Comparison of ENCODE assay signal across 8 mouse cellular contexts in the genomic region with DNA sequence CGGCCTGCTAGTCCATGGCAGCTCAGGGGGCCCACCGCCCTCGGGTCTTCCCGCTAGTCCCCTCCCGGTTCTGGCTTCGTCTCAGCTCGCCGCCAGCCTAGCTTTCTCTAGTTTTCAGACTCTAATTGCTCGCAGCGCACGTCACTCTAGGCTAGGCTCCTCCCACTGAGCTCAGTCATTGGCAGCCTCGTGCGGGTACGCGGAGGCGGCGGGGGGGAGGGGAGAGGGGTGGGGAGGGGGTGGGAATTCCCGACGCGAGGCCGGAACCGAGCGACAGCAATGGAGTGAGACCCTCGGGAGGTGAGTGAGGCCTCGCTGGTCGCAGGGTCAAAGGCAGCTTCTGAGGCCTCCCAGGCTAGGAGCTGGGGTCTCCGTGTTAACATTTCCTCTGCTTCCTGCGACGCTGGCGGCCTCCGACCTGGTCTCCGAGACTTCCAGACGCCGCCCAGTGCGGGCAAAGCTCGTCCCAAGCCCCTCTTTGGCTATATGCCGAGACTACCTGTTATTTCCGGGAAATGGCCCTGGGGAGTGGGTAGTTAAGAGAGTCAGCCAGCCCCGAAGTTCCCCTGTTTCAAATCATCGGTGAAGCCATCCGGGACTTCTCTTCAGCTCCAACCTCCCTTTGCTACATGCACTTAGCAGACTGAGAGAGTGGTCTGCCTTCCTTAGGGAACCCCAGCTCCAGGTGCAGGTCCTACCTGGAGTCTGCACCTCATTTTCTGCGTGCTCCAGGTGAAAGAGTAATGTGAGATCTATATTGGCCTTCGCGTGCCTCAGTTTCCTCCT. TPM values are rescaled to one million over a fixed set of nuclear protein-coding genes. Genes with fewer than 3 reads are reported as not detected.
DNase-seq lines count a peak whose midpoint lies in the region; ATAC-seq and TF ChIP-seq lines count a peak whose summit lies in the region.

A gene (plus strand): TSS at position 213 of the 786 bp plus-strand sequence.

- peak within 1 kb of the TSS; percentile 75 for H3K4me3 ChIP-seq in G1E (ENCODE audit: low read depth, low read length)
- peak within 1 kb of the TSS; percentile 66 for H3K4me3 ChIP-seq in forebrain, postnatal 0 days (ENCODE audit: low read depth, low read length)
- peak within 1 kb of the TSS; percentile 70 for H3K4me3 ChIP-seq in lung, embryonic 15.5 days

- 1% methylated on average over 44 of the region's 44 CpGs for WGBS in forebrain, postnatal 0 days
- WGBS in lung, embryonic 15.5 days: 0% methylated on average over 38 of the region's 44 CpGs

- H3K4me1 ChIP-seq in G1E (ENCODE audit: insufficient read depth, low read depth, low read length): peaks cover 45% of the 10 kb centered on the region
- peaks cover 9% of the 10 kb centered on the region; the same call in 1 of the 2 replicates for H3K4me1 ChIP-seq in forebrain, postnatal 0 days (ENCODE audit: insufficient read depth)
- peaks cover 28% of the 10 kb centered on the region for H3K4me1 ChIP-seq in lung, embryonic 15.5 days

- no peaks in the 10 kb centered on the region for H3K27me3 ChIP-seq in G1E (ENCODE audit: insufficient read depth, low read length)
- no peaks in the 10 kb centered on the region for H3K27me3 ChIP-seq in forebrain, postnatal 0 days (ENCODE audit: insufficient read depth, low read length)
- H3K27me3 ChIP-seq in lung, embryonic 15.5 days: no peaks in the 10 kb centered on the region

- TF ChIP-seq CTCF in G1E (IDR thresholded peaks at IDR 0.05; ENCODE audit: low read depth, low read length): no peak
- TF ChIP-seq CTCF in forebrain, postnatal 0 days (IDR thresholded peaks at IDR 0.05; ENCODE audit: low read depth): no peak; the same call in 1 of the 2 replicates

- H3K4me2 ChIP-seq in forebrain, postnatal 0 days (ENCODE audit: low read depth): peak within 1 kb of the TSS; percentile 57
- H3K4me2 ChIP-seq in lung, embryonic 15.5 days: peak within 1 kb of the TSS; percentile 88

- peak; percentile 94 for DNase-seq in G1E (ENCODE audit: low spot score)
- DNase-seq in cerebellum, adult 18-20 months: peak; percentile 91 to 96
- DNase-seq in forebrain, postnatal 0 days: peak; percentile 97
- DNase-seq in heart, postnatal 4 days: peak; percentile 95
- peak; percentile 91 to 92 for DNase-seq in layer of hippocampus, adult 8-10 months (ENCODE audit: low spot score in 2 of 2)
- peak; percentile 78 for DNase-seq in ovary, postnatal 10 days (ENCODE audit: low spot score)
- DNase-seq in thymus, postnatal 10 days (ENCODE audit: low spot score in 2 of 2): peak; percentile 89 to 90

- no peaks in the 10 kb centered on the region for H3K9me3 ChIP-seq in G1E (replicated peaks)
- no peaks in the 10 kb centered on the region for H3K9me3 ChIP-seq in forebrain, postnatal 0 days (ENCODE audit: low read length)
- H3K9me3 ChIP-seq in lung, embryonic 15.5 days: no peaks in the 10 kb centered on the region

- peaks cover 30% of the 10 kb centered on the region for H3K36me3 ChIP-seq in G1E (replicated peaks)
- H3K36me3 ChIP-seq in forebrain, postnatal 0 days (ENCODE audit: insufficient read depth): 0 out of 2 replicates have a peak, but pooled peaks cover 3% of the 10 kb centered on the region
- H3K36me3 ChIP-seq in lung, embryonic 15.5 days: peaks cover 13% of the 10 kb centered on the region

- H3K9ac ChIP-seq in forebrain, postnatal 0 days: peak within 1 kb of the TSS; percentile 72
- H3K9ac ChIP-seq in lung, embryonic 15.5 days: peak within 1 kb of the TSS; percentile 79

- H3K27ac ChIP-seq in forebrain, postnatal 0 days (ENCODE audit: low read depth, low read length): peak within 1 kb of the TSS; percentile 74
- H3K27ac ChIP-seq in lung, embryonic 15.5 days: peak within 1 kb of the TSS; percentile 90

- peak; percentile 94 for ATAC-seq in G1E (ENCODE audit: extremely low read depth, insufficient number of reproducible peaks, low FRiP score, poor library complexity, severe bottlenecking)
- ATAC-seq in forebrain, postnatal 0 days: peak; percentile 98
- ATAC-seq in lung, embryonic 15.5 days (ENCODE audit: borderline replicate concordance, extremely low read depth, low FRiP score, low TSS enrichment): peak; percentile 94

RNA-seq across cellular contexts. Expression of the gene that starts here (rescaled TPM):
- total RNA-seq in G1E (2014; fragmentation: Nextera tagmentation) (31.8 and 35.8 TPM in 2 replicates), G1E (2017) (38.0 and 42.7 TPM in 2 replicates)
- 14.0 and 15.6 TPM in 2 replicates for polyA plus RNA-seq in G1E (2012)
- total RNA-seq in forebrain, postnatal 0 days (2014; rRNA removed): 68.1 and 72.0 TPM in 2 replicates
- polyA plus RNA-seq in forebrain, postnatal 0 days (2015; fragmentation: Nextera tagmentation; extraction: Ambion mirVana): 50.0 and 51.6 TPM in 2 replicates
- total RNA-seq in heart, postnatal 4 days (2021): 100 to 1,000 TPM; 101 to 106 TPM
- total RNA-seq in layer of hippocampus, adult 8-10 months (2022): 10 to 100 TPM; 43.0 to 64.2 (median 50.4) TPM
- 94.7 and 102 TPM in 2 replicates for polyA plus RNA-seq in lung, embryonic 15.5 days (2015; fragmentation: Nextera tagmentation; extraction: Ambion mirVana)

Comparison
In these comparisons a context has a peak if more than half of its experiments do, and no peak if none do; other contexts are left out.
1. Peak in every context shown above with its lines: DNase-seq, ATAC-seq, H3K4me3 ChIP-seq and H3K27ac ChIP-seq.